Mouse (Mus musculus) left cerebral cortex, postnatal 36 days (tissue): Measurements from ENCODE around the gene Mcidas. TPM values are rescaled to one million over a fixed set of nuclear protein-coding genes. Genes with fewer than 3 reads are reported as not detected.
"Not testable (repeated sequence)": the region's sequence is repeated elsewhere in the genome, so short reads cannot be mapped to it uniquely, and the experiment has no call there.

ENCODE experiments used
- DNase-seq, 2 experiments: peaks; one replicate each; pipeline ENCODE4 v3.0.0; 2021 to 2022; ENCODE audit warnings: low spot score in 2 of 2, mixed read lengths in 1 of 2
- intact Hi-C: fragments of 180-260 bp; cut with DNase I; formaldehyde crosslinking; loops from one replicate; pipeline ENCODE4 v1.15.1; 2025
- total RNA-seq, 2 experiments: library from RNA; stranded (reverse); gene quantifications; 2 replicates each; pipeline ENCODE4 v1.2.3; 2021

Mcidas gene
- total RNA-seq, 2 experiments from 2014 or later: 0.39 to 0.69 TPM

DNA sequence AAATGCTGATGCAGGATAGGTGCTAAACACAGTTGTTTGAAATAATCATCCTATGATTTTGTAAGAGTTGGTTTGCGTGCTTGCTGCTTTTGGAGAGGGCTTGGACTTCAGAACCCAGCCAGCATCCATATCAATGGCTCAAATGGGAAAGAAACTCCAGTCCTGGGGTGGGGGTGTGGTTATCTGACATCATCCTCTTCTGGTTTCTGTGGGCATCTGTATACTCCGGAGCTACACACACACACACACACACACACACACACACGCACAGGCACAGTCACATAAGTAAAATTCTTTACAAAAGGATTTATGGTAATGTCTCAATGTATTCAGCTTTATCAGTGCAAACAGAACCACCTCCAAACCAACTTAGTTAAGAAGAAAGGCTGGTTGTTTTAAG, 6.4 kb downstream of the Mcidas start:
- intact Hi-C loops: no loop called here

GRCm38 (mm10) chr13:113000576-113001318, 7.1 kb downstream of the Mcidas start:
- intact Hi-C loops: no loop called here
- no peak for DNase-seq

More for the DNA sequence above, 6.4 kb downstream of the Mcidas start:
- DNase-seq: no peak

- no peak for DNase-seq
- intact Hi-C loops: no loop called here
Observed at GRCm38 (mm10) chr13:113012683-113013082, 19.0 kb downstream of the Mcidas start.

- DNase-seq, intact Hi-C loops: not testable (repeated sequence)
Observed at GRCm38 (mm10) chr13:113013174-113013953, 19.7 kb downstream of the Mcidas start.

DNA sequence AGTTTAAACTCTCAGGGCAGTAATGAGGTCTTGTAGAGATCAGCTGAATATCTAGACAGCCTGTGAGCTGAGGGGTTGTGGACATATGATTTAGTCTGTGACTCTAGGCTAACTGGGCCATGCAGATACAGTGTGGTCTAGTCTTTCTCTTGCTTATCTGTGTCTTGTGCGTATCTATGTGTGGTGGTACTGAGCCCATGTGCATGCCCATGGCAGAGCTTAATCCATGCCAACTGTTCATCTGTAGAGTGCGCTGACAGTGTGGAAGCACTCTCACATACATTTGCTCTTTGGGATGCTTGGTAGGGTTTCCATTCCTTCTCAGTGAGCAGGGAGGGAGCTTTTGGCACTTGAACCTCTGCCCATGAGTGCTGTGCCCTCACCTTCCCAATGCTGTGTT, 27.9 kb downstream of the Mcidas start:
- no peak for DNase-seq
- intact Hi-C loops: no loop called here

- intact Hi-C loops: no loop called here
- no peak for DNase-seq
Observed at GRCm38 (mm10) chr13:113022467-113022866, 28.8 kb downstream of the Mcidas start.

DNA sequence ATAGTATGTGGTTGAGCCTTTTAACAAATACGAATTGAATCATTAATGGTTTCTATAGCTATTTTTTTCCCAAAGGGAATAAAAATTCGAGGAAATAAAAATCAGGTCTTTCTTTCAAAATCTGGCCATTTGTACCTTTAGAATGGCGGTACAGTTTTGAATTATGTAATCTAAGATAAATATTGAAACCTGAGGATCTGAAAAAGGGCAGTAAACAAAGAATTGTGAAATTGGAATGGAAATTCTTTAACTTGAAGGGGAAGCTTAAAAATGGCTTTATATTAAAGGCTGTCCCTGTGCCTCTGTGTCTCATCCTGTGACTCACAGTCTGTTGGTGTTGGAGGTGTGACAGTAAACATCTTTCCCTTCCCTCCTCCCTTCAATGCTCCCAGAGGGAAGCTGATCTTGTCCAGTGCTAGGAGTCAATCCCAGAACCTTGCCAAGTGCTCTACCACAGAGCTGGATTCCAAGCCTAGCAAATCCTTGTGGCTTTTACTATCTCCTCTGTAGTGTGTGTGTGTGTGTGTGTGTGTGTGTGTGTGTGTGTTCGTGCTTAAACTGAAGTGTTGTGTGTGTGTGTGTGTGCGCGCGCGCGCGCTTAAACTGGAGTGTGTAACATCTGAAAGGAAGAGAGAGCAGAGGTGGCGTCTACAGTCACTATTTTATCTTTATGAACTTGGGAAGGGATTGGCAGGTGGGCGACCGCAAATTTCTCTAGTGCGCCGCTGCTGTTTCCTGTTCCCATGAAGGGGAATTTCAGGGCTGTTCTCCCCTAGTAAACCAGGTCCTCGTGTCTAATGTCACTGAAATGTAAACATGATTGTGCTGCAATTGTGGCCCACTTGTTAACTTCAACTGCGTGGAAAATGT, 29.9 kb downstream of the Mcidas start:
- intact Hi-C loops: no loop called here

DNA sequence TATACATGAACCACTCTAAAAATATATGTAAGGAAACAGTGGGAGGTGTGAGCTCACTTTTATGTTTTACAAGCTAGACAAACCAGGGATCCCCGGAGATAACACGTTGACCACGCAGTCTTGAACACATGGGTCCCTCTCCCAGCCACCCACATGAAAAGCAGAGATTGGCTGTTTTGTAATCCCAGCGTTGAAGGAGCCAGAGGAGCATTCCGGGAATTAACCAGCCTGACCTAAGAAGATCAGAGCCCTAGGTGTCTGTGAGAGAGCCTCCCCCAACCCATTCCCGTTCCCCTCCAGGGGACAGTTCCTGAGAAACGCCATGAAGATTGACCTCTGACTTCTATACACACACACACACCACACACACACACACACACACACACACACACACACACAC, 37.7 kb downstream of the Mcidas start:
- no peak for DNase-seq
- intact Hi-C loops: no loop called here

More for the DNA sequence above, 29.9 kb downstream of the Mcidas start:
- no peak for DNase-seq

DNA sequence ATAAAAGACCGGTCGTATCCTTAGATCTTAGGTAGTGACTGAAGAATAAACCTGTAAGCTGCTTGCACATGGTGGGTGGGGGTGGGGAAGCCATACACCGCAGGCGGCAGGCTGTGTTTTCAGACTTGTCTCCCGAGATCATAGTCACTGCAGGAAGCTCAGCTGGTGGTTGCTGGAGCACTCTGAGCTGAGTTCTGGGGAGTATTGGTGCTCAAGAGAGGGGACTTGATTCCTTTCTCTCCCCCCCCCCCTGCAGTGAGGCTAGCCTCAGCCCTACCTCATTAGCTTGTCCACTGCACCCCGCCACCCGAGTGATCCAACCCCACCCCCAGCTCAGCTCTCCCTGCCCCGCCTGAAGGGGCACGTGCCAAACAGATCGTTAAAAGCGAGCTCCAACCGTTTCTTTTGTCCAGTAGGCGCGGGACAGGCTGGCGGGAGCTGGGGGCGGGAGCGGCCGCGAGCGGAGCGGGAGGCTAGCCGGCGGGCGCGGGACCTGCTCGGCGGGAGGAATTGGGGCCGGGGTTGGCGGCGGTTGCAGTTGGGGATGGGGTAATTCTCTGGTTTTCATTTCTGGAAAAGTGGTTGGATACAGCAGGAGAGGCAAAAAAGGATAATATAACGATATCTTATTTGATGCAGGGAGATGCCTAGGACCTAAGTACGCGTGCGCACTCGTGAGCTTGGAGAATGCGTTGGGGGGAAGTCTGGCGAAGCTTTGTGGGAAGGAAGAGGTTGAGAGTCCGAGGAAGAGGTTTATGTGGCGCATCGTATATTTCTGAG, 38.3 kb downstream of the Mcidas start:
- DNase-seq: peak; percentile 39 to 46

DNA sequence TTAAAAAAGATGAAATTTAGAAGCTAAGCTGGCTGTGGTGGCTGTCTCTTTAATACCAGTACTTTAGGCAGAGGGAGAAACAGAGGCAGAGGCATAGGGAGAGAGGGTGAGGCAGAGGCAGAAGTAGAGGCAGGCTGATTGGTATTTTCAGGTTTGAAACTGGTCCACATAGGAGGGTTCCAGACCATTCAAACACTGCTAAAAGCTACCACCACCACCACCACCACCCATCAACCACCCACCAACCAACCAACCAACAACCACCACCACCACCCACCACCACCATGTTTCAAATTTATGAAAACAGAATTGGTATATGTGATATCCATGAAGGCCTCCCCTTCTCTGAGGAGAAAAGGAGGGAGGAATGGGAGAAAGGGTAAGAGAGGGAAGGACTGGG, 39.2 kb downstream of the Mcidas start:
- intact Hi-C loops: no loop called here
- DNase-seq: no peak

More for the DNA sequence above, 38.3 kb downstream of the Mcidas start:
- intact Hi-C loops: no loop called here

DNA sequence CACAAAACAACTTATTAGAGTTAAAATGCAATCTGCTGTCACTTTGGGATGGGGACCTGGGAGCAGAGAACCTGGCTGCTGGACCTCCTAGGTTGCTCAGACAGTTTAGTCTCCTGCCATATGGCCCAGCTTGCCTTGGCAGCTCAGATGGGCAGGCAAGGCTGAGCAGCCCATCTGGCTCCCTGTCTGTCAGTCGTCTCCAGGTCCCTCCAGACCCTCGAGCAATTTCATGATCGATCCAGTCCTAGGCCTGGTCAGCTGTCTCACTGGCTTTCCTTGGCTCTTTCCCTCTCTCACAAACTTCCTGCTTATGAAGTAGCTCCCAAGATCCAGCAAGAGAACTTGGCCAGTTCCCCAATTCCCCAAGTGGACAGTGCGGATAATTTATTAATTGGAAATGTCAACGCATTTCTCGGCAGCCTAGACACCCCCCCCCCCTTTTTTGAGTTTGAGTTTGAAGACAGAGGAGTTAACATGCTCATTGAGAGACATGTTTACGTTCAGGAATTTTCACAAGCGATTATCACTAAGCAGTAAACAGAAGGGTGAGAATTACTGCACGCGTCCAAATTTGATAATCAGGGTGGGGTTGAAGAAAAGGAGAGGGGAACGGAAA, 40.7 kb downstream of the Mcidas start:
- no peak for DNase-seq
- intact Hi-C loops: loop anchor here (2.0 kb wide), 1 partner anchor 48 kb away; the partner anchor contains the start of gene Ccno

GRCm38 (mm10) chr13:113034950-113035421, 41.3 kb downstream of the Mcidas start, which contains the start of gene Cdc20b:
Gene Cdc20b, plus strand, starts transcription at chr13:113035111.
- DNase-seq: peak; percentile 33 to 34

GRCm38 (mm10) chr13:113035852-113036251, 42.2 kb downstream of the Mcidas start:
- DNase-seq: peak; percentile 48 to 62
- intact Hi-C loops: loop anchor here (2.0 to 5.0 kb wide), 3 partner anchors 49 to 364 kb away; partner anchors contain the start of genes Ccno, Dhx29 and Mtrex

More at GRCm38 (mm10) chr13:113034950-113035421, 41.3 kb downstream of the Mcidas start, which contains the start of gene Cdc20b:
- intact Hi-C loops: loop anchor here (2.0 to 5.0 kb wide), 3 partner anchors 48 to 363 kb away; partner anchors contain the start of genes Ccno, Dhx29 and Mtrex

DNA sequence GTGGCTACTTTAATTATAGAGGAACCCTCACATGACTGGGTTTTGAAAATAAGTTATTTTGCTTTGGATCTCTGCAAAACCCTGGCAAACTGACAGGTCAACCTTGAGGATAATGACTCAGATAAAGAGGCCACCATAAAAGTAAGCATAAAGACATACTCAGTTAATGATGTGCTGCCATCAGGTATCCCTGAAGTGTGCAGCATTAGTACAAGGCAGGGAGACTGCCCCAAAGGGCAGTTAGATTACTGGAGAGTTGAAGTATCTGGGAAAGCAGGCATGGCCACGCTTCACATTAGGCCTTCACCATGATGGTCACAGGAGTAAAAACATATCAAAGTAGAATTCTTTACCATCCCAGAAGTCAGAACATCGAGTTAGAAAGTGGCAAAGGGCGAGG, 51.2 kb downstream of the Mcidas start:
- DNase-seq: no peak
- intact Hi-C loops: loop anchor here (5.0 to 10.0 kb wide), 3 partner anchors 92 to 570 kb away; partner anchors contain the start of gene Snx18

DNA sequence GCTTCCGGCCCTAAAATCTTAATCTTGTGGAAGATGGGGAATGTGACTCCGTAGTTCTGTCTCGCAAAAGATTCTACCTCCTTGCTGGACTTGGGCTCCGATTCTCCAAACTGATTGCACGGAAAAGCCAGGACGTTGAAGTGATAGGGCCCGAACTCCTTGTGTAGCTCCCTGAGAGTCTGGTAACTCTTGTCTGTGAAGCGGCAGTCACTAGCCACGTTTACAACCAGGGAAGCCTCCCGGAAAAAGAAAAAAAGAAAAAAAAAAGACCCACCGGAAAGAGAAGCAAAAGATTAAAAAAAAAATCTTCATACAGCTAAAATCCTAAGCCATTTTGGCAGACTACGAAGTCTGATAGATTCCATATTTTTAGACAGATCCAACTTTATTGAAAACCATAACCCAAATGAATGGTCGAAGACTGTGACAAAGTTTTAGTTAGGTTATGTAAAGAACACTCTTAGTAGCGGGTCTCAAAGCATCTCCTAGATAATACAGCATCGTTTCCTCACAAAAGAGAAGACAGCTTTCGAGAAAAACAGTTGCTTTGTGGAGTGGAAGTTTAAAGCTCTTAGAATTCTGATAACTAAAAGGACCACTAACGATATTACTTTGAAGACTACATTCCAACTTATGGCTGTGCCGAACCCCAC, 51.9 kb downstream of the Mcidas start:
- intact Hi-C loops: loop anchor here (5.0 to 10.0 kb wide), 3 partner anchors 92 to 569 kb away; partner anchors contain the start of gene Snx18
- DNase-seq: no peak

- DNase-seq: peak; percentile 15 to 24
Observed at GRCm38 (mm10) chr13:113046211-113046883, 52.7 kb downstream of the Mcidas start, which contains the start of gene Gpx8. Gene Gpx8, minus strand, starts transcription at chr13:113046410.

DNA sequence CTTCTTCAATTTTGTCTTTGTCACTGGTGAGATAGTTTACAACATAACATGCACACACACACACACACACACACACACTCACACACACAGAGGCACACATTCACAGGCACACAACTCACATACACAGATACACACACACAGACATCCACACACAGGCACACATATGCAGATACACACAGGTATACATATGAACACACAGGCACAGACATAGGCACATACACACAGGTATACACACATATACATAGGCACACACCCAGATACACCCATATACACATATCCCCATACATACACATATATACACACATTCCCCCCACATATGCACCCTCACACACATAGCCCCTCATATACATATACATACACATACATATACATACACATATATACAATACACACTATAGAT, 53.4 kb downstream of the Mcidas start:
- DNase-seq: no peak

More at GRCm38 (mm10) chr13:113046211-113046883, 52.7 kb downstream of the Mcidas start, which contains the start of gene Gpx8:
- intact Hi-C loops: loop anchor here (5.0 to 10.0 kb wide), 3 partner anchors 91 to 568 kb away; partner anchors contain the start of gene Snx18

More for the DNA sequence above, 53.4 kb downstream of the Mcidas start:
- intact Hi-C loops: loop anchor here (5.0 to 10.0 kb wide), 3 partner anchors 90 to 568 kb away; partner anchors contain the start of gene Snx18
